In the genomic region with DNA sequence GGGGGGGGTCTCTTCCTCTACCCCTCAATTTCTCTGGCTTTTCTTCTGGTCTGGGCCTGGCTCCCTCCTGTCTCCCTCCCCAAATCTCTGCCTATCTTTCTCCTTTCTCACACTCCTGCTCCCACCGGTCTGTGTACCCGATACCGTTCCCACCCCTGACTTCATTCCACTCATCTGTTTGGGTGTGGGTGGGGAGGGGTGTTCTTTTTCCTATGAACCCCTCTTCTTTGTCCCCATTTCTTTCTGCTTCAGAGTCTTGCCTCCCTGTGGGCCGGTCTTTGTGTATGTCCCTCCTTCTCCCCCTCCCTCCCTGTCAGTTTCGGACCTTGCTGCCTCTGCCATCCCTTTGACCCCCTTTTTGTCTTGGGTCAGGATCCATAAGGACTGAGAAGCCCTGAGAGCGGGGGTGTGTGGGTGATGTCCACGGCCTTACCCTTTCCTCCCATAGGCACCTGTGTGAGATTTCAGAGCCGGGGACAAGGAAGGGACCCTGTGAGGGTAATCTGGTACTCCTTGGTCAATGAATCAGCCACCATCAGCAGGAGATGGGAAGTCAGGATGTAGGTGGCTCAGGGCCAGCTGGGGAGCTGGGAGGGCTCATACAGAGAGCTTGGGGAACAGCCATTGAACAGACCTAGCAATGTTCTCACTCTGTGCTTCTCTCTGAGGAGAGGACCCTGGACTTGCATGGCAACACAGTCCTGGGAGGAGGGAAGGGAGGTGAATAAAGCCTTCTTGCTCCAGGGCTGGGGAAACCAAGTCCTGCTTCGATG, we compare ENCODE assay signal across 8 mouse cellular contexts. TPM values are rescaled to one million over a fixed set of nuclear protein-coding genes. Genes with fewer than 3 reads are reported as not detected.
A peak's percentile ranks its signal among the peaks of the same experiment; 100 is the strongest.
DNase-seq lines count a peak whose midpoint lies in the region; ATAC-seq lines count a peak whose summit lies in the region.

No protein-coding gene starts in this region.

- DNase-seq in cerebellum, postnatal 10 days, result peak; percentile 59 to 60
- DNase-seq in cerebellum, postnatal 25 days, result no peak
- no peak for DNase-seq in lung, postnatal 14 days
- no peak for DNase-seq in limb, embryonic 11.5 days (ENCODE audit: low spot score)
- DNase-seq in left cerebral cortex, postnatal 36 days (ENCODE audit: low spot score in 2 of 2), result no peak
- DNase-seq in thymus, postnatal 10 days (ENCODE audit: low spot score in 2 of 2), result no peak

- intact Hi-C loops in left cerebral cortex, postnatal 36 days (cut with DNase I), result loop anchor here (5.0 kb wide), 1 partner anchor 178 kb away; no protein-coding TSS in a partner anchor

- 41% methylated on average over 9 of the region's 9 CpGs for WGBS in lung, embryonic 16.5 days
- WGBS in limb, embryonic 11.5 days, result 49% methylated on average over 9 of the region's 9 CpGs
- WGBS in stomach, embryonic 16.5 days, result 43% methylated on average over 9 of the region's 9 CpGs

- peak overlapping the region; percentile 50 for H3K9ac ChIP-seq in lung, embryonic 16.5 days (ENCODE audit: low read length)
- H3K9ac ChIP-seq in limb, embryonic 11.5 days (ENCODE audit: low read length), result peak overlapping the region; percentile 35
- peak overlapping the region; percentile 64 for H3K9ac ChIP-seq in stomach, embryonic 16.5 days (ENCODE audit: low read length)

- H3K36me3 ChIP-seq in lung, embryonic 16.5 days (ENCODE audit: control insufficient read depth, insufficient read depth, low read length), result no peaks in the 10 kb centered on the region
- H3K36me3 ChIP-seq in limb, embryonic 11.5 days (ENCODE audit: control insufficient read depth, insufficient read depth, low read length), result no peaks in the 10 kb centered on the region
- no peaks in the 10 kb centered on the region for H3K36me3 ChIP-seq in stomach, embryonic 16.5 days (ENCODE audit: control insufficient read depth, insufficient read depth, low read length)

- no peaks in the 10 kb centered on the region for H3K27me3 ChIP-seq in lung, embryonic 16.5 days (ENCODE audit: control insufficient read depth, insufficient read depth, low read depth, low read length)
- H3K27me3 ChIP-seq in limb, embryonic 11.5 days (ENCODE audit: control insufficient read depth, insufficient read depth, low read length), result no peaks in the 10 kb centered on the region
- H3K27me3 ChIP-seq in stomach, embryonic 16.5 days (ENCODE audit: control insufficient read depth, insufficient read depth, low read length), result no peaks in the 10 kb centered on the region

- peak overlapping the region; percentile 50 for H3K4me2 ChIP-seq in lung, embryonic 16.5 days (ENCODE audit: low read depth, low read length)
- H3K4me2 ChIP-seq in limb, embryonic 11.5 days (ENCODE audit: low read depth, severe bottlenecking), result peak overlapping the region; percentile 44
- H3K4me2 ChIP-seq in stomach, embryonic 16.5 days (ENCODE audit: low read depth, low read length), result peak overlapping the region; percentile 44

- peak overlapping the region; percentile 30 for H3K4me3 ChIP-seq in lung, embryonic 16.5 days (ENCODE audit: low read length)
- no peak overlapping the region for H3K4me3 ChIP-seq in limb, embryonic 11.5 days (ENCODE audit: low read depth, low read length)
- H3K4me3 ChIP-seq in stomach, embryonic 16.5 days (replicated peaks; ENCODE audit: low read length), result peak overlapping the region; percentile 31

- peaks cover 28% of the 10 kb centered on the region for H3K4me1 ChIP-seq in lung, embryonic 16.5 days (replicated peaks; ENCODE audit: control insufficient read depth, insufficient read depth, low read length)
- H3K4me1 ChIP-seq in limb, embryonic 11.5 days (ENCODE audit: control insufficient read depth, insufficient read depth, low read length), result peaks cover 17% of the 10 kb centered on the region
- peaks cover 25% of the 10 kb centered on the region for H3K4me1 ChIP-seq in stomach, embryonic 16.5 days (ENCODE audit: control insufficient read depth, insufficient read depth, low read length)

- H3K27ac ChIP-seq in lung, embryonic 16.5 days (ENCODE audit: low read length), result peak overlapping the region; percentile 76
- no peak overlapping the region for H3K27ac ChIP-seq in limb, embryonic 11.5 days (replicated peaks; ENCODE audit: low read depth, low read length)
- H3K27ac ChIP-seq in stomach, embryonic 16.5 days (ENCODE audit: low read length), result peak overlapping the region; percentile 85

- no peak for ATAC-seq in lung, embryonic 16.5 days (ENCODE audit: low read depth)
- ATAC-seq in limb, embryonic 11.5 days (ENCODE audit: insufficient number of reproducible peaks, low FRiP score, low TSS enrichment, low read depth), result no peak
- no peak for ATAC-seq in stomach, embryonic 16.5 days (ENCODE audit: insufficient read depth, low FRiP score)

- peaks cover 2% of the 10 kb centered on the region for H3K9me3 ChIP-seq in lung, embryonic 16.5 days (ENCODE audit: control insufficient read depth, low read length)
- H3K9me3 ChIP-seq in limb, embryonic 11.5 days (ENCODE audit: control insufficient read depth, low read length), result no peaks in the 10 kb centered on the region
- no peaks in the 10 kb centered on the region for H3K9me3 ChIP-seq in stomach, embryonic 16.5 days (replicated peaks; ENCODE audit: control insufficient read depth, low read length)

RNA-seq across cellular contexts. Expression of a gene that starts 19.5 kb away (rescaled TPM):
- 0.69 and 1.6 TPM in 2 replicates for polyA plus RNA-seq in lung, embryonic 16.5 days (2015; fragmentation: Nextera tagmentation; extraction: Ambion mirVana)
- 0.37 and 1.0 TPM in 2 replicates for polyA plus RNA-seq in limb, embryonic 11.5 days (2014; fragmentation: Nextera tagmentation; extraction: Ambion mirVana)
- polyA plus RNA-seq in stomach, embryonic 16.5 days (2015; fragmentation: Nextera tagmentation; extraction: Ambion mirVana), result 0.34 and 1.1 TPM in 2 replicates
- total RNA-seq in left cerebral cortex, postnatal 36 days (2021), result 1 to 10 TPM; 3.9 to 8.0 TPM

Comparison
In these comparisons a context has a peak if more than half of its experiments do, and no peak if none do; other contexts are left out.
1. DNase-seq: peak in cerebellum, postnatal 10 days (2 of 2); none in cerebellum, postnatal 25 days (0 of 2), lung, postnatal 14 days (single experiment), limb, embryonic 11.5 days (single experiment), left cerebral cortex, postnatal 36 days (0 of 2) and thymus, postnatal 10 days (0 of 2).
2. Peak in every context shown above with its lines, with median percentiles within 50 percentile points of each other: H3K4me2 ChIP-seq and H3K9ac ChIP-seq.